Mouse (Mus musculus) stomach, postnatal 0 days (tissue): ENCODE results near the gene Immp2l.

Experiments used
- CTCF ChIP-seq: IDR thresholded peaks from 2 replicates; pipeline ENCODE4 v1.5.1; 2016; ENCODE audit warnings: antibody characterized with exemption, low read depth, mild to moderate bottlenecking, moderate library complexity
- EP300 ChIP-seq: optimal IDR thresholded peaks from 2 replicates; pipeline ENCODE3; 2016; ENCODE audit warnings: antibody characterized with exemption

GRCm38 (mm10) chr12:41416635-41417034 is 392.7 kb downstream of the Immp2l start:
- no peak for TF ChIP-seq CTCF
- TF ChIP-seq EP300, result no peak
